Mouse (Mus musculus) hindbrain, embryonic 12.5 days (tissue): ENCODE measurements around the gene Pom121l12. TPM values are rescaled to one million over a fixed set of nuclear protein-coding genes. Genes with fewer than 3 reads are reported as not detected.

Experiments used
- ATAC-seq: fragments of 200-750 bp; cut with Nextera tagmentation; 2 replicates; pipeline ENCODE4 v1.8.0; 2017; ENCODE audit warnings: moderate TSS enrichment; ENCODE audit not compliant: low FRiP score
- H3K27ac ChIP-seq: fragments of 300-500 bp; sonication (generic); 2 replicates; pipeline ENCODE4 v1.5.1; 2016; ENCODE audit warnings: mild to moderate bottlenecking
- H3K27me3 ChIP-seq: fragments of 300-500 bp; sonication (generic); 2 replicates; pipeline ENCODE4 v1.6.1; 2016; ENCODE audit warnings: mild to moderate bottlenecking
- H3K36me3 ChIP-seq: fragments of 300-500 bp; sonication (generic); 2 replicates; pipeline ENCODE4 v1.6.1; 2016; ENCODE audit warnings: mild to moderate bottlenecking
- H3K4me1 ChIP-seq: fragments of 300-500 bp; sonication (generic); 2 replicates; pipeline ENCODE4 v1.6.1; 2016
- H3K4me2 ChIP-seq: fragments of 300-500 bp; sonication (generic); replicated peaks from 2 replicates; pipeline ENCODE4 v1.6.1; 2016; ENCODE audit warnings: mild to moderate bottlenecking
- H3K4me3 ChIP-seq: fragments of 300-500 bp; sonication (generic); 2 replicates; pipeline ENCODE4 v1.5.1; 2016; ENCODE audit warnings: mild to moderate bottlenecking
- H3K9ac ChIP-seq: fragments of 300-500 bp; sonication (generic); 2 replicates; pipeline ENCODE4 v1.6.1; 2016; ENCODE audit warnings: mild to moderate bottlenecking, moderate library complexity
- H3K9me3 ChIP-seq: fragments of 300-500 bp; sonication (generic); replicated peaks from 2 replicates; pipeline ENCODE4 v1.6.1; 2016; ENCODE audit warnings: mild to moderate bottlenecking
- WGBS: fragments of 180-500 bp; shearing (Covaris S2); methylation state at CpG from one replicate; pipeline ENCODE4 v1.1.7; 2016; 5-methylcytosine and 5-hydroxymethylcytosine counted together
- polyA plus RNA-seq: library from polyadenylated mRNA; unstranded; fragments of >200 nt; fragmentation: Nextera tagmentation; extraction: Ambion mirVana; gene quantifications from 2 replicates; pipeline ENCODE4 v1.2.1, GENCODE M21; 2016

Gene Pom121l12
- polyA plus RNA-seq, result not detected in 2 replicates

DNA sequence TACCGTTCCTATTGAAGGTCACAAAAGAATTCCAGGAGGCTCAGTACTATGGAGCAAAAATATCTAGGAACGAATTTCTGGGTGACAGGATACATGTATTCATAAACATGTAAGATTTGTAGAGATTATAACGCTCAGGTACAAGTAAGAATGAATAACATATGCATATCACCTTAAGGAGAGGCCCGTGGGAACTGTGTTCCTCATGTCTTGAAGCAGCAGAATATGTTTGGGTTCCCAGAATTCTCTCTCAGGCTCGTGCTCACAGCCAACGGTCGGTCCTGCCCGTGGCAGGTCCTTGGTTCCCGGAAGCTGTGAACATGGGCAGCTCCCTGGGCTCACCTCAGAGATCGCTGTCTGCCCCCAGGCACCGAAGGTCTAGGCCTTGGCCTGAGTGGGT, at the start of gene Pom121l12:
Pom121l12 (plus strand) TSS at position 301 of the 400 bp plus-strand sequence.
- no peak within 1 kb of the TSS for H3K4me3 ChIP-seq
- H3K9me3 ChIP-seq, result no peaks in the 10 kb centered on the region
- H3K27me3 ChIP-seq, result no peaks in the 10 kb centered on the region
- H3K4me2 ChIP-seq, result no peak within 1 kb of the TSS
- WGBS, result 93% methylated on average over 11 of the region's 11 CpGs
- H3K36me3 ChIP-seq, result no peaks in the 10 kb centered on the region
- H3K27ac ChIP-seq, result no peak within 1 kb of the TSS
- no peak for ATAC-seq
- H3K9ac ChIP-seq, result no peak within 1 kb of the TSS
- H3K4me1 ChIP-seq, result no peaks in the 10 kb centered on the region

DNA sequence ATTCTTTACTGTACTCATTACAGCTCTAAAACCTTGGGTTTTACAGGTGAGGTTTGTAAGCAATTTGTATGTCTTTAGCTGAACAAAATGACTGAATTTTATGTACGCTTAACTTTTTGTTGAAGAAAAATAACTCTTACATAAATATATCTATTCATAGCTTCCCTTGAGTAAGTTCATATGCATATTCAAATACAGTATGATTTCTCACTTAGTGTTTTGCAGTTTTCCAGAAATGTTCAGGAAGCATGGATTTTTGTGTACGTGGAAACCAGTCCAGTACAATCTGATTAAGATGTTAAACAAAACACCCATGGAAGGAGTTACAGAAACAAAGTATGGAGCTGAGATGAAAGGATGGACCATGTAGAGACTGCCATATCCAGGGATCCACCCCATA, 12.8 kb downstream of the Pom121l12 start:
- Histone ChIP-seq H3K27ac (no peak overlapping the region), H3K36me3 (no peaks in the 10 kb centered on the region), H3K27me3 (no peaks in the 10 kb centered on the region), H3K4me1 (no peaks in the 10 kb centered on the region), H3K4me2 (no peak overlapping the region), H3K9me3 (no peaks in the 10 kb centered on the region), H3K4me3 (no peak overlapping the region), H3K9ac (no peak overlapping the region)
- WGBS, result 94% methylated on average over 2 of the region's 2 CpGs
- ATAC-seq, result no peak
